Mouse (Mus musculus): Measurements from ENCODE around the gene Gsg1.

DNA sequence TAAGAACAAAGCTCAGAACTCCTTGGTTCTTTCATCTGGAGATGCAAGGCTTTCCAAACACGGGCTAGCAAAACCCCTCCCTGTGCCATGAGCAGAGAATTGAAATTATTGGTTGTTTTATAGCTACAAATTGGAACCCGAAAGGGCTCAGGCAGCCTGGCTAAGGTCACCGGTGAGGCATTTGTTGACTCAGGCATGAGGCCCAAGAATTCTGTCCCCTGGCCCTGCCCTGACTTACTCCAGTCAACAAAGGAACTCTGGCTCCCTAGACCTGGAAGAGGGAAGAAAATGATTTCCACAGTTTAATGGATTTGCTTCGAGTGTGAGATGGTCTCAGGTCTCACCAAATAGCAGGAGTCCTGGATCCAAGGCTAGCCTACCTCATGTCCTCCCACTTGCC is 38.2 kb upstream of the Gsg1 start:
- TF ChIP-seq CTCF (IDR thresholded peaks at IDR 0.05; ENCODE audit: borderline replicate concordance, insufficient read depth, low read length) (no peak), POLR2A (IDR thresholded peaks at IDR 0.05; ENCODE audit: low read depth, low read length) (no peak)

Measured in embryonic fibroblast, embryonic 13.5 days (primary cell).